Mouse (Mus musculus) kidney, adult 2 months (tissue): ENCODE measurements around the gene Pfkfb2. TPM values are rescaled to one million over a fixed set of nuclear protein-coding genes. Genes with fewer than 3 reads are reported as not detected.

Experiments
- DNase-seq: peaks from one replicate; pipeline ENCODE4 v3.0.0; 2021
- H3K27ac ChIP-seq: fragments of 200-500 bp; 2 replicates; pipeline ENCODE4 v1.5.1; 2012; ENCODE audit warnings: low read depth, low read length, control low read depth, inconsistent platforms; ENCODE audit not compliant: insufficient read depth
- H3K27me3 ChIP-seq: fragments of 200-500 bp; replicated peaks from 2 replicates; pipeline ENCODE4 v1.6.1; 2012; ENCODE audit warnings: mild to moderate bottlenecking, moderate library complexity, low read length, inconsistent platforms; ENCODE audit not compliant: control insufficient read depth, insufficient read depth
- H3K36me3 ChIP-seq: fragments of 200-500 bp; 2 replicates; pipeline ENCODE4 v1.6.1; 2012; ENCODE audit warnings: mild to moderate bottlenecking, moderate library complexity, low read length, inconsistent platforms; ENCODE audit not compliant: control insufficient read depth, insufficient read depth
- H3K4me1 ChIP-seq: fragments of 200-500 bp; 2 replicates; pipeline ENCODE4 v1.6.1; 2011; ENCODE audit warnings: low read length; ENCODE audit not compliant: control insufficient read depth, insufficient read depth
- H3K4me3 ChIP-seq: fragments of 200-500 bp; 2 replicates; pipeline ENCODE4 v1.5.1; 2011; ENCODE audit warnings: mild to moderate bottlenecking, low read depth, low read length, control low read depth; ENCODE audit not compliant: insufficient read depth
- CTCF ChIP-seq: fragments of 200-500 bp; conservative IDR thresholded peaks from 2 replicates; pipeline ENCODE4 v1.5.1; 2011; ENCODE audit warnings: low read depth, mild to moderate bottlenecking, control low read depth, low read length, moderate library complexity, mixed read lengths; ENCODE audit not compliant: insufficient read depth, insufficient read length
- POLR2A ChIP-seq: fragments of 200-500 bp; IDR thresholded peaks from one replicate; pipeline ENCODE4 v1.6.1; 2011; ENCODE audit warnings: low read depth, low read length, control low read depth
- WGBS: fragments of 180-500 bp; shearing (Covaris S2); methylation state at CpG from one replicate; pipeline ENCODE4 v1.1.7; 2018; 5-methylcytosine and 5-hydroxymethylcytosine counted together
- polyA plus RNA-seq: library from polyadenylated mRNA; depleted of rRNA; stranded (reverse); fragments of >200 nt; gene quantifications from 2 replicates; pipeline ENCODE4 v1.2.3, GENCODE M21; 2012

Gene Pfkfb2
- polyA plus RNA-seq, 1 experiment, result 9.2 TPM

DNA sequence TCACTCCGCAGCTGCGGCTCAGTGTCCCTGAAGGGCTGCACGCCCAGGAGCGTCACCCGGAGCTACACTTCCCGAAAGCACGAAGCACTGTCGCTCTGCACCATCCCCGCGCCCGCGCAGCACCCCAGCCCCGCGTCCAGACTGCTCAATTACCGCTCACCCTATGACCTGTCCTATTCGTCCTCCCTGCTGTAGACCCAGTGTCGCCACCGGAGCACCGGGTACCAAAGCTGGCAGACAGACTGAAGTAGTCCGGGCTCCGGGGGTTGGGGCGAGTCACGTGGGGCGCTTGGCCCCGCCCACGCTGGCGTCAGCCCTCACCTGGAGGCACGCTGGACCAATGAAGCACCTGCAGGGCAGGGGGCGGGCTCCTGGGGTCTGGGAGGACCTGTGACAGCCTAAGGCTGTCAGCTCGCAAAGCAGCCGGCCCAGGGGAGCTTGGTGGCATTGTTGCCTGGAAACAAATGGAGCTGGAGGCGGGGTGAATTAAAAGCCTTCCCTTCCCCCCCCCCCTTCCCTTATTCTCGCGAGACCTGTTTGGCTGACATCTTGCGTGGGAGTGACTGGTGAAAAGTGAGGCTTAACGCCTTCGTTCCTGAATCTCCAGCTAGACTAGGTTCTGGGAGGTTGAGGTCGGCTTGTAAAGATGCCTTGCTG lies 13.4 kb downstream of the Pfkfb2 start, which contains the start of gene Gm29427:
Gm29427 (minus strand) TSS at position 239 of the 657 bp plus-strand sequence.
- peak within 1 kb of the TSS; percentile 65 for H3K4me3 ChIP-seq
- H3K27ac ChIP-seq, result peak within 1 kb of the TSS; percentile 49
- no peak for TF ChIP-seq CTCF
- no peak for TF ChIP-seq POLR2A
- H3K36me3 ChIP-seq, result no peaks in the 10 kb centered on the region
- no peaks in the 10 kb centered on the region for H3K27me3 ChIP-seq
- DNase-seq, result peak; percentile 98
- under 1% methylated on average over 38 of the region's 38 CpGs for WGBS
- H3K4me1 ChIP-seq, result peaks cover 3% of the 10 kb centered on the region; the same call in 1 of the 2 replicates

- DNase-seq, result no peak
- no peak overlapping the region for H3K27ac ChIP-seq
- no peak overlapping the region for H3K4me3 ChIP-seq
- H3K4me1 ChIP-seq, result peaks cover 3% of the 10 kb centered on the region; the same call in 1 of the 2 replicates
- H3K36me3 ChIP-seq, result no peaks in the 10 kb centered on the region
- TF ChIP-seq POLR2A, result no peak
- no peak for TF ChIP-seq CTCF
- no peaks in the 10 kb centered on the region for H3K27me3 ChIP-seq
- 88% methylated on average over 4 of the region's 4 CpGs for WGBS
These were observed 15.0 kb downstream of the Pfkfb2 start for GRCm38 (mm10) chr1:130714046-130714445.

- 89% methylated on average over 22 of the region's 22 CpGs for WGBS
- Histone ChIP-seq H3K27ac (no peak overlapping the region), H3K36me3 (peaks cover 2% of the 10 kb centered on the region; the same call in 1 of the 2 replicates), H3K27me3 (no peaks in the 10 kb centered on the region), H3K4me3 (no peak overlapping the region), H3K4me1 (no peaks in the 10 kb centered on the region)
- no peak for TF ChIP-seq CTCF
- TF ChIP-seq POLR2A, result no peak
- no peak for DNase-seq
These were observed 18.6 kb downstream of the Pfkfb2 start for GRCm38 (mm10) chr1:130710283-130711080.

DNA sequence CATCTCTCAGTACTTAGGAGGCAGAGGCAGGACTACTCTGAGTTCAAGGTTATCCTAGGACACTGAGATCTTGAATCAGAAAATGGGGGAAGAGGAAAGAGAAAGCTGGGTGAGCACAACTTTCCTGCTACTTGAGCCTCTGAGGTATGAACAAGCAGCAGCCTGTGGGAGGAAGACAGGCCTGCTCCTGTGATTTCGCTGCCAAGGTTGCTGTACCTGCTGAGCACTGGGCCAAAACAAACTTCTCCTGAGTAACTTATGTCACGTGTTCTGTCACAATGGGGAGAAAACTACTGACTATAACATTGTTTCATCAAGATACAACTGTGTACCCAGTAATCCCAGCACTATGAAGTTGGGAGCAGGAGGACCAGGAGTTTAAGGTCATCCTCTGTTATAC lies 25.4 kb downstream of the Pfkfb2 start:
- Histone ChIP-seq H3K4me3 (no peak overlapping the region), H3K36me3 (peaks cover 7% of the 10 kb centered on the region), H3K4me1 (no peaks in the 10 kb centered on the region; the same call in 1 of the 2 replicates), H3K27ac (no peak overlapping the region), H3K27me3 (no peaks in the 10 kb centered on the region)
- TF ChIP-seq POLR2A (no peak), CTCF (no peak)
- peak; percentile 12 for DNase-seq
- WGBS, result 54% methylated on average over 2 of the region's 2 CpGs

- Histone ChIP-seq H3K36me3 (peaks cover 7% of the 10 kb centered on the region), H3K4me1 (no peaks in the 10 kb centered on the region; the same call in 1 of the 2 replicates), H3K27me3 (no peaks in the 10 kb centered on the region), H3K4me3 (no peak overlapping the region), H3K27ac (no peak overlapping the region)
- TF ChIP-seq POLR2A (no peak), CTCF (no peak)
- 96% methylated on average over 11 of the region's 11 CpGs for WGBS
- no peak for DNase-seq
These were observed 27.1 kb downstream of the Pfkfb2 start for GRCm38 (mm10) chr1:130701976-130702375.

DNA sequence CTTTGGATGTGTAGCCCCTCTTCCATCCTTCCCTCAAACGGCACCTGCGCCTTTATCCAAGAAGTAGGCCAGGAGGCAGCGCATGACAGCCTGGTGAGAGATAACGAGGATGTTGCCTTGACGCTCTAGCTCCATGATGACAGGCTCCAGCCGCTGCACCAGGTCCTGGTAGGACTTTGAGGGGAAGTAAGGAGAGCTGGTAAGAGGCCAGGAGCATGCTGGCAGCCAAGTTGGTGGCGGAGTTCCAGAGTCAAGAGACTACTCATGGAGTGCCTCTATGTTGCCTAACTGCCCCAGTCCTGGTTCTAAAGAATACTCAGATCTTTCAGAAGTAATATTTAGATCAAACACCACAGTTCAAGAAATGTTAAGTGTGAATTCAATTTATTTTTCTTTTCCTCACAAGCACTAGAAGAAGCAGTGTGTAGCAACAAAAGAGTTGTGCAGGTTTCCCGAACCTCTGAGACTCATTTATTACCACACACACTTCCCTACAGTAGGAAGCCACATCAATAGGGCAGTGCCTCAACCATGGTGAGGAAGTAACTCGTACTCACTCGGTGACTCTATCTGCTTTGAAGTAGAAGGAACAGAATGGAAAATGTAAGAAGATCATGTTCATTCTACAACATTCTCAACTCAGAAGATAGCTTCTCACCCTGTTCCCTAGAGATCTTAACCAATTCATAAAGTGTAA lies 29.0 kb downstream of the Pfkfb2 start:
- H3K27me3 ChIP-seq, result no peaks in the 10 kb centered on the region
- TF ChIP-seq CTCF (no peak), POLR2A (no peak)
- WGBS, result 93% methylated on average over 10 of the region's 10 CpGs
- no peak for DNase-seq
- H3K36me3 ChIP-seq, result peaks cover 6% of the 10 kb centered on the region
- H3K4me3 ChIP-seq, result no peak overlapping the region
- no peaks in the 10 kb centered on the region; the same call in 1 of the 2 replicates for H3K4me1 ChIP-seq
- no peak overlapping the region for H3K27ac ChIP-seq
